ENCODE assay signal across 8 mouse cellular contexts in the genomic region with DNA sequence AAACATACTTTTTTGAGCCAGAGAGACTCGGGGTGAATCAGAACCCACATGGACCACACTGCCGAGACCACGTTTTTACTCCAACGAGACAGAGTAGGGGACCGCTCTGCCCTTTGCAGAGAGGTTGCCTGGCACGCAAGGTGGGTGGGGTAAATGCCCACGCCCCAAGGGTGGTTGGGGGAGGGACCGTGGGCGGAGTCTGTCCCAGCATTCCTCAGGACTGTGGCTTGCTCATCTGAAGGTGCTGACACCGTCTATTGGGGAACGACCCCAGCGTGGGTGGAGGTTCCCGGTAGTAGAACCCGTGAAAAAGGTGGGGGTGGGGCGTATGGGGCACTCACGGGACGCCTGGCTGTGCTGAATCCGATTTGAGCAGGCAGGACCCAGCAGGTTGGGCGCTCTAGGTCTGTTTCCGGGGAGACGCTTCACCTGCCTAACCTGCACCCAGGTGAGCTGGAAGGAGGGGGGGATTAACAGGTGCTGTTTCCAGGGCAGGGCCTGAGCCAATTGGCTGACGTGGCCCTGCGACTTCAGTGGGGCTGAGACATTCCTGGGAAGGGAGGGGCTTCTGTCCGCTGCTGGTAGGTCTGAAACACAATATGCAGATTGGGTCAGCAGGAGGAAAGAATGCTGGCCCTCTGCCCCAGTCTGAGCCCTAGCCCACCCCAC. TPM values are rescaled to one million over a fixed set of nuclear protein-coding genes. Genes with fewer than 3 reads are reported as not detected.
DNase-seq lines count a peak whose midpoint lies in the region; ATAC-seq and TF ChIP-seq lines count a peak whose summit lies in the region.

A gene (minus strand): TSS at position 453 of the 669 bp plus-strand sequence.

- DNase-seq in 3134 (ENCODE audit: extremely low read depth, insufficient read length, low spot score) (peak; percentile 14), G1E (ENCODE audit: low spot score) (no peak)
- DNase-seq in layer of hippocampus, postnatal 25 days (ENCODE audit: extremely low spot score in 1 of 2, low spot score in 1 of 2): no peak
- peak; percentile 69 for DNase-seq in testis, postnatal 10 days (ENCODE audit: low spot score)

- peaks cover 6% of the 10 kb centered on the region for H3K4me1 ChIP-seq in G1E (ENCODE audit: insufficient read depth, low read depth, low read length)
- peaks cover 19% of the 10 kb centered on the region for H3K4me1 ChIP-seq in embryonic facial prominence, embryonic 12.5 days

- no peaks in the 10 kb centered on the region for H3K9me3 ChIP-seq in G1E (replicated peaks)
- H3K9me3 ChIP-seq in embryonic facial prominence, embryonic 12.5 days: no peaks in the 10 kb centered on the region

- ATAC-seq in G1E (ENCODE audit: extremely low read depth, insufficient number of reproducible peaks, low FRiP score, poor library complexity, severe bottlenecking): no peak
- peak; percentile 80 for ATAC-seq in embryonic facial prominence, embryonic 12.5 days (ENCODE audit: insufficient number of reproducible peaks, insufficient read depth, low FRiP score, low TSS enrichment)
- peak; percentile 24 to 30; a peak in 1 of 4 replicates for ATAC-seq in hematopoietic stem cell, adult 5-6 weeks (replicated peaks in 1 of 2; ENCODE audit: insufficient read depth in 1 of 2, low FRiP score in 2 of 2, low TSS enrichment in 1 of 2, low read depth in 1 of 2, poor library complexity in 2 of 2, severe bottlenecking in 2 of 2)
- peak; percentile 42; the same call in 1 of the 2 replicates for ATAC-seq in megakaryocyte-erythroid progenitor cell, adult 5-6 weeks (replicated peaks; ENCODE audit: low FRiP score, low TSS enrichment, poor library complexity, severe bottlenecking)
- ATAC-seq in erythroid progenitor cell, adult 5-6 weeks (replicated peaks; ENCODE audit: low FRiP score, poor library complexity, severe bottlenecking): no peak

- H3K4me3 ChIP-seq in G1E (ENCODE audit: low read depth, low read length): peak within 1 kb of the TSS; percentile 28; the same call in 1 of the 2 replicates
- peak within 1 kb of the TSS; percentile 24 for H3K4me3 ChIP-seq in embryonic facial prominence, embryonic 12.5 days

- H3K4me2 ChIP-seq in embryonic facial prominence, embryonic 12.5 days (replicated peaks): peak within 1 kb of the TSS; percentile 54

- H3K9ac ChIP-seq in embryonic facial prominence, embryonic 12.5 days: no peak within 1 kb of the TSS

- 1% methylated on average over 24 of the region's 24 CpGs for WGBS in embryonic facial prominence, embryonic 12.5 days

- H3K27me3 ChIP-seq in G1E (ENCODE audit: insufficient read depth, low read length): peaks cover 26% of the 10 kb centered on the region
- H3K27me3 ChIP-seq in embryonic facial prominence, embryonic 12.5 days: peaks cover 7% of the 10 kb centered on the region; the same call in 1 of the 2 replicates

- H3K27ac ChIP-seq in embryonic facial prominence, embryonic 12.5 days: no peak within 1 kb of the TSS

- H3K36me3 ChIP-seq in G1E (replicated peaks): no peaks in the 10 kb centered on the region
- H3K36me3 ChIP-seq in embryonic facial prominence, embryonic 12.5 days: no peaks in the 10 kb centered on the region

- TF ChIP-seq CTCF in G1E (IDR thresholded peaks at IDR 0.05; ENCODE audit: low read depth, low read length): no peak

RNA-seq across cellular contexts. Expression of the gene that starts here (rescaled TPM):
- not detected in 2 replicates for total RNA-seq in G1E (2014; fragmentation: Nextera tagmentation)
- 0.22 TPM in 1 of 2 replicates, not detected in the other for total RNA-seq in G1E (2017)
- polyA plus RNA-seq in G1E (2012): not detected in 2 replicates
- 0.80 and 0.87 TPM in 2 replicates for polyA plus RNA-seq in embryonic facial prominence, embryonic 12.5 days (2016; fragmentation: Nextera tagmentation; extraction: Ambion mirVana)
- total RNA-seq in hematopoietic stem cell, adult 5-6 weeks (2017): not detected in 2 replicates
- 10 to 100 TPM; 10.4 to 12.3 TPM for total RNA-seq in layer of hippocampus, postnatal 25 days (2021)
- not detected in 2 replicates for total RNA-seq in megakaryocyte-erythroid progenitor cell, adult 5-6 weeks (2014; fragmentation: Nextera tagmentation)
- total RNA-seq in megakaryocyte-erythroid progenitor cell, adult 5-6 weeks (2017): not detected in 2 replicates
- not detected in 2 replicates for total RNA-seq in erythroid progenitor cell, adult 5-6 weeks (2015; ENCODE audit: low replicate concordance)
- not detected in 2 replicates for total RNA-seq in erythroid progenitor cell, adult 5-6 weeks (2017; ENCODE audit: low replicate concordance)

Comparison
In these comparisons a context has a peak if more than half of its experiments do, and no peak if none do; other contexts are left out.
1. RNA of the gene that starts here (total RNA-seq): 10.4 to 12.3 TPM in layer of hippocampus, postnatal 25 days; 0.22 TPM in G1E, not detected in hematopoietic stem cell, adult 5-6 weeks, not detected in megakaryocyte-erythroid progenitor cell, adult 5-6 weeks and not detected in erythroid progenitor cell, adult 5-6 weeks; every median in the first group is over 4 times any median in the second.
2. Peak in ATAC-seq, H3K4me3 ChIP-seq and H3K4me2 ChIP-seq in embryonic facial prominence, embryonic 12.5 days; RNA of the gene not detected or under 1 TPM.
3. Peak in ATAC-seq in hematopoietic stem cell, adult 5-6 weeks; RNA of the gene not detected or under 1 TPM.
4. Peak in ATAC-seq in megakaryocyte-erythroid progenitor cell, adult 5-6 weeks; RNA of the gene not detected or under 1 TPM.
5. DNase-seq: peak in 3134 (single experiment) and testis, postnatal 10 days (single experiment); none in G1E (single experiment) and layer of hippocampus, postnatal 25 days (0 of 2).